In the genomic region with DNA sequence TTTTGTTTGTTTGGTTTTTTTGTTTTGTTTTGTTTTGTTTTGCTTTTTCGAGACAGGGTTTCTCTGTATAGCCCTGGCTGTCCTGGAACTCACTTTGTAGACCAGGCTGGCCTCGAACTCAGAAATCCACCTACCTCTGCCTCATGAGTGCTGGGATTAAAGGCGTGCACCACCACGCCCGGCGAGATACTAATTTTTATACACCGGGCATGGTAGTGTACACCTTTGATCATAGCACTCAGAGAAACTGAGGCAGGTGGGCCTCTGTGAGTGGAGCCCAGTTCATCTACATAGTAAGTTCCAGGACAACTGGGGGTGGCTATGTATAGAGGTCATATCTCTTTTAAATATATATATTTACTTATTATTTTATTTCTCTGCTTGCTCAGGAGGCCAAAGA, we compare ENCODE assay signal across 16 mouse cellular contexts. TPM values are rescaled to one million over a fixed set of nuclear protein-coding genes. Genes with fewer than 3 reads are reported as not detected.
A peak's percentile ranks its signal among the peaks of the same experiment; 100 is the strongest.
DNase-seq lines count a peak whose midpoint lies in the region; ATAC-seq and TF ChIP-seq lines count a peak whose summit lies in the region.
"Not testable (repeated sequence)": the region's sequence is repeated elsewhere in the genome, so short reads cannot be mapped to it uniquely, and the experiment has no call there.
"Had no signal": no experiment of that assay in that cellular context is flagged by ENCODE, and none has a peak within 500 bp of the region (broad histone marks: within the 10 kb centered on the region; RNA-seq: fewer than 3 reads in every experiment).

No protein-coding gene starts in this region.

- peaks cover 18% of the 10 kb centered on the region; the same call in 1 of the 2 replicates for H3K79me2 ChIP-seq in macrophage (ENCODE audit: inconsistent target)

- ATAC-seq in hindbrain, embryonic 15.5 days (ENCODE audit: low FRiP score, low read depth); liver, embryonic 14.5 days (ENCODE audit: insufficient read depth): not testable (repeated sequence)

- intact Hi-C loops in gastrocnemius, adult 2 months (cut with DNase I), result not testable (repeated sequence)

- peak; percentile 52 for DNase-seq in cerebellum, adult 9-10 months
- DNase-seq in gastrocnemius, adult 2 months; layer of hippocampus, adult 2 months (ENCODE audit: low spot score in 2 of 2); liver, embryonic 14.5 days (ENCODE audit: low read depth in 3 of 3, low spot score in 3 of 3): not testable (repeated sequence)

- peak overlapping the region; percentile 89 for H3K4me3 ChIP-seq in gastrocnemius, adult 2 months
- H3K4me3 ChIP-seq in hindbrain, embryonic 15.5 days; layer of hippocampus, adult 2 months; liver, embryonic 14.5 days (ENCODE audit: insufficient read depth in 1 of 2, low read depth in 2 of 2, low read length in 2 of 2); macrophage (ENCODE audit: inconsistent target): not testable (repeated sequence)

- TF ChIP-seq CTCF in gastrocnemius, adult 2 months (IDR thresholded peaks at IDR 0.05); layer of hippocampus, adult 2 months (conservative IDR thresholded peaks at IDR 0.05); liver, embryonic 14.5 days (IDR thresholded peaks at IDR 0.05; ENCODE audit: low read depth): not testable (repeated sequence)

- H3K36me3 ChIP-seq in hindbrain, embryonic 15.5 days; macrophage (ENCODE audit: inconsistent target): not testable (repeated sequence)
- H3K36me3 ChIP-seq in liver, embryonic 14.5 days (replicated peaks; ENCODE audit: control insufficient read depth, insufficient read depth, low read depth), result peaks cover 12% of the 10 kb centered on the region

- H3K27me3 ChIP-seq in hindbrain, embryonic 15.5 days, result peaks cover 21% of the 10 kb centered on the region
- H3K27me3 ChIP-seq in liver, embryonic 14.5 days (ENCODE audit: control insufficient read depth, insufficient read depth, low read length), result peaks cover 11% of the 10 kb centered on the region

- not testable (repeated sequence) for H3K9me3 ChIP-seq in hindbrain, embryonic 15.5 days; liver, embryonic 14.5 days (ENCODE audit: control insufficient read depth, low read length)

- not testable (repeated sequence) for TF ChIP-seq EP300 in liver, embryonic 14.5 days (IDR thresholded peaks at IDR 0.05; ENCODE audit: low read depth)

- H3K27ac ChIP-seq in gastrocnemius, adult 2 months, result peak overlapping the region; percentile 96
- not testable (repeated sequence) for H3K27ac ChIP-seq in hindbrain, embryonic 15.5 days (replicated peaks); liver, embryonic 14.5 days
- peak overlapping the region; percentile 92 for H3K27ac ChIP-seq in layer of hippocampus, adult 2 months
- peak overlapping the region; percentile 86 for H3K27ac ChIP-seq in macrophage

- 95% methylated on average over 7 of the region's 7 CpGs for WGBS in hindbrain, embryonic 15.5 days
- 75% methylated on average over 7 of the region's 7 CpGs for WGBS in liver, embryonic 14.5 days (ENCODE audit: insufficient replicate concordance)
- WGBS in macrophage (ENCODE audit: missing documents), result 98% methylated on average over 7 of the region's 7 CpGs

- peaks cover 28% of the 10 kb centered on the region for H3K4me1 ChIP-seq in hindbrain, embryonic 15.5 days (replicated peaks)
- not testable (repeated sequence) for H3K4me1 ChIP-seq in liver, embryonic 14.5 days (replicated peaks; ENCODE audit: control insufficient read depth in 2 of 2, insufficient read depth in 2 of 2, low read length in 1 of 2)

- H3K9ac ChIP-seq in hindbrain, embryonic 15.5 days; liver, embryonic 14.5 days (replicated peaks): not testable (repeated sequence)

- peak overlapping the region; percentile 94; the same call in 1 of the 2 replicates for H3K4me2 ChIP-seq in hindbrain, embryonic 15.5 days
- peak overlapping the region; percentile 90 for H3K4me2 ChIP-seq in liver, embryonic 14.5 days (ENCODE audit: low read depth)

RNA-seq across cellular contexts. Expression of gene 1700067K01Rik, which starts 4.2 kb away (rescaled TPM):
- under 1 TPM in 1 of 2 experiments, not detected in 1; 0.48 TPM for total RNA-seq in gastrocnemius, adult 2 months (2021)
- polyA plus RNA-seq in hindbrain, embryonic 15.5 days (2015; fragmentation: Nextera tagmentation; extraction: Ambion mirVana), result 0.47 and 0.75 TPM in 2 replicates
- under 1 TPM; 0.66 to 0.82 TPM for total RNA-seq in layer of hippocampus, adult 2 months (2021)
- polyA plus RNA-seq in liver, embryonic 14.5 days (2012; rRNA removed), result 0.41 and 0.65 TPM in 2 replicates
- polyA plus RNA-seq in liver, embryonic 14.5 days (2014; fragmentation: Nextera tagmentation; extraction: Ambion mirVana), result 0.41 and 0.49 TPM in 2 replicates
- 1 to 10 TPM in 6 of 26 experiments, under 1 TPM in 2, not detected in 18; 0.68 to 3.9 (median 1.9) TPM for total RNA-seq in macrophage (2018; cell fraction: chromatin; rRNA removed)
- under 1 TPM in 1 of 26 experiments, not detected in 25; 0.22 TPM for total RNA-seq in macrophage (2018; cell fraction: cytosol; rRNA removed)
- 1 to 10 TPM in 8 of 26 experiments, under 1 TPM in 2, not detected in 16; 0.68 to 3.8 (median 1.3) TPM for total RNA-seq in macrophage (2018; cell fraction: nucleus; rRNA removed)
- not detected in 3 replicates for polyA plus RNA-seq in macrophage (2018)
- total RNA-seq: common myeloid progenitor, adult 5-6 weeks; gastrocnemius, postnatal 14 days; granulocyte monocyte progenitor cell, adult 5-6 weeks; heart, postnatal 10 days had no signal

RNA-seq across cellular contexts. Expression of gene 2210011C24Rik, which starts 6.5 kb away (rescaled TPM):
- total RNA-seq in gastrocnemius, adult 2 months (2021), result 1 to 10 TPM; 1.5 to 2.1 TPM
- polyA plus RNA-seq in hindbrain, embryonic 15.5 days (2015; fragmentation: Nextera tagmentation; extraction: Ambion mirVana), result 0.41 and 0.70 TPM in 2 replicates
- total RNA-seq in layer of hippocampus, adult 2 months (2021), result 1 to 10 TPM in 1 of 2 experiments, not detected in 1; 1.1 TPM
- not detected in 2 replicates for polyA plus RNA-seq in liver, embryonic 14.5 days (2012; rRNA removed)
- not detected in 2 replicates for polyA plus RNA-seq in liver, embryonic 14.5 days (2014; fragmentation: Nextera tagmentation; extraction: Ambion mirVana)
- 1 to 10 TPM in 18 of 26 experiments, under 1 TPM in 2, not detected in 6; 0.49 to 7.5 (median 2.0) TPM for total RNA-seq in macrophage (2018; cell fraction: chromatin; rRNA removed)
- 1 to 10 TPM; 1.4 to 9.1 (median 3.5) TPM for total RNA-seq in macrophage (2018; cell fraction: cytosol; rRNA removed)
- 1 to 10 TPM in 21 of 26 experiments, under 1 TPM in 3, not detected in 2; 0.72 to 10.0 (median 2.1) TPM for total RNA-seq in macrophage (2018; cell fraction: nucleus; rRNA removed)
- polyA plus RNA-seq in macrophage (2018), result 1.9 to 5.2 TPM (median 2.9 TPM) in 3 replicates
- total RNA-seq: common myeloid progenitor, adult 5-6 weeks; granulocyte monocyte progenitor cell, adult 5-6 weeks; hematopoietic stem cell, adult 5-6 weeks had no signal
- polyA plus RNA-seq: forebrain, embryonic 13.5 days; limb, embryonic 10.5 days; midbrain, embryonic 12.5 days had no signal

RNA-seq across cellular contexts. Expression of gene Samd1, which starts 8.0 kb away (rescaled TPM):
- 10 to 100 TPM; 15.1 to 19.8 TPM for total RNA-seq in gastrocnemius, adult 2 months (2021)
- 6.2 and 7.3 TPM in 2 replicates for polyA plus RNA-seq in hindbrain, embryonic 15.5 days (2015; fragmentation: Nextera tagmentation; extraction: Ambion mirVana)
- total RNA-seq in layer of hippocampus, adult 2 months (2021), result 10 to 100 TPM; 40.7 to 41.2 TPM
- polyA plus RNA-seq in liver, embryonic 14.5 days (2012; rRNA removed), result 32.5 and 34.5 TPM in 2 replicates
- 9.1 and 9.3 TPM in 2 replicates for polyA plus RNA-seq in liver, embryonic 14.5 days (2014; fragmentation: Nextera tagmentation; extraction: Ambion mirVana)
- total RNA-seq in macrophage (2018; cell fraction: chromatin; rRNA removed), result 100 to 1,000 TPM in 2 of 26 experiments, 10 to 100 TPM in 21, 1 to 10 TPM in 3; 6.4 to 119 (median 41.6) TPM
- 10 to 100 TPM; 10.9 to 33.8 (median 25.4) TPM for total RNA-seq in macrophage (2018; cell fraction: cytosol; rRNA removed)
- total RNA-seq in macrophage (2018; cell fraction: nucleus; rRNA removed), result 10 to 100 TPM; 12.1 to 87.1 (median 40.9) TPM
- polyA plus RNA-seq in macrophage (2018), result 25.5 to 39.0 TPM (median 26.7 TPM) in 3 replicates

RNA-seq across cellular contexts. Expression of gene Palm3, which starts 15.8 kb away (rescaled TPM):
- total RNA-seq in gastrocnemius, adult 2 months (2021), result under 1 TPM in 1 of 2 experiments, not detected in 1; 0.31 TPM
- 8.6 and 8.8 TPM in 2 replicates for polyA plus RNA-seq in hindbrain, embryonic 15.5 days (2015; fragmentation: Nextera tagmentation; extraction: Ambion mirVana)
- total RNA-seq in layer of hippocampus, adult 2 months (2021), result 1 to 10 TPM; 2.8 TPM
- 0.11 and 0.19 TPM in 2 replicates for polyA plus RNA-seq in liver, embryonic 14.5 days (2012; rRNA removed)
- 0.09 TPM in 1 of 2 replicates, not detected in the other for polyA plus RNA-seq in liver, embryonic 14.5 days (2014; fragmentation: Nextera tagmentation; extraction: Ambion mirVana)
- total RNA-seq in macrophage (2018; cell fraction: chromatin; rRNA removed), result under 1 TPM in 1 of 26 experiments, not detected in 25; 0.35 TPM
- total RNA-seq in macrophage (2018; cell fraction: cytosol; rRNA removed), result under 1 TPM in 4 of 26 experiments, not detected in 22; 0.05 to 0.97 (median 0.46) TPM
- not detected for total RNA-seq in macrophage (2018; cell fraction: nucleus; rRNA removed)
- polyA plus RNA-seq in macrophage (2018), result 0.07 TPM in 1 of 3 replicates, not detected in the others
- total RNA-seq: common myeloid progenitor, adult 5-6 weeks; granulocyte monocyte progenitor cell, adult 5-6 weeks; hematopoietic stem cell, adult 5-6 weeks; liver, adult 2 months had no signal
- polyA plus RNA-seq: large intestine, adult 2 months; liver, adult 2 months had no signal

RNA-seq across cellular contexts. Expression of gene Prkaca, which starts 32.7 kb away (rescaled TPM):
- 100 to 1,000 TPM; 137 to 165 TPM for total RNA-seq in gastrocnemius, adult 2 months (2021)
- 241 and 250 TPM in 2 replicates for polyA plus RNA-seq in hindbrain, embryonic 15.5 days (2015; fragmentation: Nextera tagmentation; extraction: Ambion mirVana)
- 100 to 1,000 TPM; 256 to 257 TPM for total RNA-seq in layer of hippocampus, adult 2 months (2021)
- 19.9 and 24.8 TPM in 2 replicates for polyA plus RNA-seq in liver, embryonic 14.5 days (2012; rRNA removed)
- polyA plus RNA-seq in liver, embryonic 14.5 days (2014; fragmentation: Nextera tagmentation; extraction: Ambion mirVana), result 30.6 and 34.0 TPM in 2 replicates
- total RNA-seq in macrophage (2018; cell fraction: chromatin; rRNA removed), result 10 to 100 TPM in 9 of 26 experiments, 1 to 10 TPM in 17; 2.1 to 17.5 (median 6.5) TPM
- total RNA-seq in macrophage (2018; cell fraction: cytosol; rRNA removed), result 10 to 100 TPM; 53.6 to 92.3 (median 75.5) TPM
- 10 to 100 TPM; 11.1 to 45.7 (median 24.4) TPM for total RNA-seq in macrophage (2018; cell fraction: nucleus; rRNA removed)
- 59.2 to 70.1 TPM (median 67.5 TPM) in 3 replicates for polyA plus RNA-seq in macrophage (2018)
